Mouse (Mus musculus): Measurements from ENCODE around the gene Spata9.
"Not testable (repeated sequence)": the region's sequence is repeated elsewhere in the genome, so short reads cannot be mapped to it uniquely, and the experiment has no call there.

The Spata9 gene

DNA sequence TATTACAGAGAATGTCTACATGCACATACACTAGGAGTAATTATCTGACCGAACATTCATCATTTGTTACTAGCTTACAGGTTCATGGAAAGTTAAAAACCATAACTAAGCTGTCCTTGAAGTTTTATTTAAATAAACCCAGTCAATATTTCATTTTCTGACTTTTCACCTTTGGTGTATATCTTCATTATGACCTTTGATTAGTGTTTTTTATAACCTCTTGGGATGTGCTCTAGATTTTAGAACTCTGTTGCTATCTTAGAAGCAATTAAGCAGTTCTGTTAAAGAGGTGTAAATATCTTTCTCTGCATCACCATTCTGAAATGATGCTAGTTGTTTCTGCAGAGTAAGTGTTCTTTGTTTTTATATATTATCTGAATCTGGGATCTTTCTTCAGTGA lies at the start of gene Spata9:
Spata9 (plus strand) TSS at position 301 of the 400 bp plus-strand sequence.
- no peak for DNase-seq

DNA sequence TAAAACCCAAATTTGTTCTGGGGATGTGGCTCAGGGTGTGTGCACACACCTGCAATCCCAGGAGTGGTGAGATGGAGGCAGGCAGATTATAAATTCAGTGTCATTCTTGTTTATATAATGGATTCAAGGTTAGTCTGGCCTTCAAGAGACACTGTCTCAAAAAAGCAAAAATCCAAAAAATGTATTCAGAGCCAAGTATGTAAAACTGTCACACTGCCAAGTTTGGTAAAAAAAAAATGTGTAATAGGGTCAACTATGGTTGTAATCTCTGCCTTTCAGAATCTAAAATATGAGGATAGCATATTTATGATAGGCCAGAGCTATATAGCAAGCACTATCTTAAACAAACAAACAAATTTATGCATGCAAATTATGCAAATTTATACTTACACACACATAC lies 39.0 kb upstream of the Spata9 start:
- no peak for DNase-seq

- DNase-seq = not testable (repeated sequence)
These were observed 37.9 kb upstream of the Spata9 start for GRCm38 (mm10) chr13:75929071-75929470.

- no peak for DNase-seq
These were observed 36.9 kb upstream of the Spata9 start for GRCm38 (mm10) chr13:75930023-75930422.

DNA sequence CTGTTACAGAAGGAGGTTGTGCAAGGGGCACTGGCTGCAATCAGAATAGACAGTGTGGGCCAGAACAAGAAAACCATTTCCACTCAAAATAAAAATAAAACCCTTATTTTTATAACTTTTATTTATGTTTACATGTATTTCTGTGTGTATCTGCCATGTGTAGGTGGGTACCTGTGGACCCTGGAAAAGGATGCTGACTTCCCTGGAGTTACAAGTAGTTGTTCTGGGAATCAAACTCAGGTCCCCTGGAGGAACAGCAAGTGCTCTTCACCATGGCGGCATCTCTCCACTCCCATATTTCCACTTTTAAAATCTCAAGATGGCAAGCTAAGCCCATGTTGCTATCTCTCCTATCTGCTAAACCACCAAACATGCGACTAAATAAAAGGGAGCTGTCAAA lies 36.3 kb upstream of the Spata9 start:
- no peak for DNase-seq

GRCm38 (mm10) chr13:75931073-75931472 lies 35.9 kb upstream of the Spata9 start:
- DNase-seq = peak; percentile 59

DNA sequence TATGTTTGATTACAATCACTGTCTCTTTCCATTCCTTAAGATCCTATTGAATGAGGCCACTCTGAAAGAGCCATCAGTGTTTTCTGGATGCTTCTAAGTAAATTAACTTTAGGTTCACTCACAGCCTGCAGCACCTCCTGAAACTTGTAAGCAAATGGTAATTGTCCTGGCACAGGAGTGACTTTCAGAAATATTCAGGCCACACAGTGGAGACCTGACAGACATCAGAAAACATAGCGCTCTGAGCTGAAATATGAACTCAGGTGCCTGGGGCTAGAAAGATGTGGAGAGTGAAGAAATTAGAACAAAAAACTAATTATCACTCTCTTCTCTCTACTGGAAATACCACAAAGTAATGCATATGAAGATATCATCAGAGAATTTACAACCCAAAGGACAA lies 33.7 kb upstream of the Spata9 start:
- DNase-seq = no peak

DNA sequence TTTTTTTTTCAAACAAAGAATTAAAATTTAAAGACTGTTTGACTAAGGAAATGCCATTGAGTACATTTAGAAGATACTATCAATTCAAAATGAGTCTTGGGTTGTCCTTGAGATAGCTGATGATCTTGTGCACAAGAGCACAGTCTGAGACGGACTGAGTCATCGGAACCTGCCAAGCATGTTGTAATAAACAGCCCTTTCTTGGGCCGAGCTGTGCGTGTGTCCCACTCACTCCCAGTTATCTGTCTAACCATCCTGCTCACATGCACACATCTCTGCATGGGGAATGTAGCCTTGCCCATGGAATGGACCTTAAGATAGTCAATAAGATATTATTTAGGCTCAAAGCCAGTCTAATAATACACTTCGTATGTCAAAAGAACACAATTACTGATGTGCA lies 28.1 kb upstream of the Spata9 start:
- DNase-seq = no peak

- DNase-seq = no peak
These were observed 26.0 kb upstream of the Spata9 start for GRCm38 (mm10) chr13:75940791-75941517.

DNA sequence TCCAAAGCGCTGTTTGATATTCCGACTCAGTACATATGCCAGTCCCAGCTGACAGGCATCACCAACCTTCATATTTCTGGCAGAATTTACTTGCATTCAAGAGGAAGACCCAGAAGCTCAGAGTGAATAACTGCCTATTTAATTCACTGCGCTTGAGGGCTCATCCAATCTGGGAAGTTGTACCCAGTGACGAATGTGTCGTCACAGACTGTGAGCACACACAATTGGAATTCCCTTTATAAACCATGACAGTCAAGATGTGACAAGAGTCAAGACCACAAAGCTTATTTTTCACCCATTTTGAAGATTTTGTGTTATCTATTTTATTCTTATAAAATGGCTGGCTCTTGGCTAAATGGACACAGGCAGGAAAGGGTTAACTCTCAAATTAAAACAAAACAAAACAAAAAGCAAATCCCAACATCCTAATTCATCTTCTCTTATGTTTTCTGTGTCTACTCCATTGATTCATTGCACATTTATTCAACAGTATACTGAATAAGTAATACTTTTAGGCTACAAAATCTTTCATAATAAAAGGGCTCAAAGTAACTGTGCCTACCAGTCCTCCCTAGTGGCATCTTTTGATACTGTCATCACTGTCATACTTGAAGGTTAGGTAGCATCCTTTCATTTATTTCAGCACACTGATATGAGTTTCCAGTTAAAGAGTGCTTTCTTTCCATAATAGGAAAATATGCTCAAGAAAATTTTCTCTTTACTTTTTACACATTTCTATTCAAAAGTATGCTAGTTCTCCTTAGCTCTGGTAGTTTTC lies 25.2 kb upstream of the Spata9 start:
- DNase-seq = no peak

DNA sequence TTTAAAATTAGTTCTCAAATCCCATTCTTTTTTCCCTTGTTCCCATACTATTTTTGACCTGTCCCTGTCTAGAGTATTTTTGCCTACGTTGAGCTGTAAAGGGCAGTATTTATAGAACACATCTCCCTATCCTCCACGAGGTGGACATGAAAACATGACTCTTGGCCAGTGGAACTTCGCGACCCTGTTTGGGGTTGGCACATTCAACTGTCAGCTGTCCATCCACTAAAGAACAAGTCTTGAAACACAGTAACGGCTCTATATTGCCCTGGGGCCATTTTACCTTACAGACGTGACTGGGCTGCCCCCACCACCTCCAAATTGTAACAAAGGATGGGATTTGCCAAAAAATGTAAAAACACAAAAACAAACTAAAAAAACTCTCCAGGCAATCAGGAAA lies 24.2 kb upstream of the Spata9 start:
- DNase-seq = no peak

DNA sequence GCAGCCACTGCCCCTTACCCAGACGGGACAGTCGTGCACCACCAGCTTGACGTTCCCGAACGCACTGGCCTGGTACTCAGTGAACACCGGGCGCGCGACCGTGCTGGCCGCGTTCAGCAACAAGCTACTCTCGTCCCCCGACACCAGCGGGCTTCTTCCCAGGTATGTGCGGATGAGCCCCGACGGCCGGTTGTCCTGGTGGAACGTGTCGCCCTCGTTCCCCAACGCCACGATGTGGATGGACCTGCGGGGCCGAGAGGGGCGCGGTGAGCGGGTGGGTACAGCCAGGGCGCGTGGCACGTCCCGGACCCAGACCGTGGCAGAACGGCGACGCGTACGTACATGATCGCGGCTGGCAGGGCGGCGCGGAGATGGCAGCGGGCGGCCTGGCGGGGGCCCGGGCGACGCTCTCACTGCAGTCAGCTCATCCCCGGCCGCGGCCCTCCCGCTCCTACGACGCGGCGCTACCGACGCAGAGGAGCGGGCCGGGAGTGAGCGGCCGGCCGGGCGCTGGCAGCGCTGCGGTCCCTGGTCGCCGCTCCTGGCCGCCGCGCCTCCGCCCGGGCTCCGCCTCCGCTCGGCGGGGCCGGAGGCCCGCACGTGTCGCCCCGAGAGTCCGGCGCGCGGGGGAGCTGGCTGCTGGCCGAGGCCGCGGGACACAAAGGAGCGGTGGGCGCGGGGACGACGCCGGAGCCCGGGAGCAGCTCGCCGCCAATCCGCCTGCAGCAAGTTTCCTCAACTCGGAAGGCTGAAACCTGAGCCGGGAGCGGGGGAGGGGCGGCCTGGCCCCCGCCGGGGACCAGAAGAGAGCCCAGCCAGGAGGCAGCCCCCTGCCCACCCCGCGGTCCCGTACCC lies 23.5 kb upstream of the Spata9 start, which contains the start of gene Rhobtb3:
Rhobtb3 (minus strand) TSS at position 737 of the 855 bp plus-strand sequence.
- DNase-seq = peak; percentile 74

DNA sequence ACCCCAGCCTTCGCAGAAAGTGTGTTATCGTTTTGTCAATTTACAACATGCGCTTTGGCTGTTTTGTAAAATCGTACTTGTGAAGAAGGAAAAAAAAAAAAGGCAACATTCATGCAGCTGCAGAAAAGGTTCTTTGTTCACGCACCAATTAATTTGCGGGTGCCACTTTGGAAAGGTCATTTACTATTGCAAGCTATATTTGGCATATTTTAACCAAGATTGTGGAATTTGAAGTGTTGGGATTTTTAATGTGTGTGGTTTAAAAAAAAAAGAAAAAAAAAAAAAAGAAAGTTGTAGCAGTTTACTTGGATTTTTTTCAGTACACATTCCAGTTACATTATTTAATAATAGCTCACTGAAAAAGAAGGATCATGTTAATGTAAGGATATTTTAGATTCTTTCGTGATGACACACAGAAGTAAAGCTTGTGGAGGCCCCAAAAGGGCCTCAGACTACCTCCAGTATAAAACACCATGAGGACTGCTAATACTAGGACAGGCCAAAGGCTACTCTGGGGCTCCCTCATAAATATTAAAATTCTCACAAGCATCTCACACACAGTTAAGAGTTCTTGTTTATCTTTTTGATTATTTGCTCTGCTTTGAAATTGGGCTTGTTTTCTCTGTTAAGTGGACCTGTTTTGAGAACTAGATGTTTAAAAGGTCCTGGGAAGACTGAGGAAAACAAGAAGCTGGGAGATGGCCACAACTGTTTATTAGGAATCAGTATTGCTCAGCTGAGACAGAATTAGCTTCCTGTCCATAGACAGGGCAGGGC lies 22.7 kb upstream of the Spata9 start:
- DNase-seq = no peak

GRCm38 (mm10) chr13:75950295-75950694 lies 16.7 kb upstream of the Spata9 start:
- DNase-seq = no peak

DNA sequence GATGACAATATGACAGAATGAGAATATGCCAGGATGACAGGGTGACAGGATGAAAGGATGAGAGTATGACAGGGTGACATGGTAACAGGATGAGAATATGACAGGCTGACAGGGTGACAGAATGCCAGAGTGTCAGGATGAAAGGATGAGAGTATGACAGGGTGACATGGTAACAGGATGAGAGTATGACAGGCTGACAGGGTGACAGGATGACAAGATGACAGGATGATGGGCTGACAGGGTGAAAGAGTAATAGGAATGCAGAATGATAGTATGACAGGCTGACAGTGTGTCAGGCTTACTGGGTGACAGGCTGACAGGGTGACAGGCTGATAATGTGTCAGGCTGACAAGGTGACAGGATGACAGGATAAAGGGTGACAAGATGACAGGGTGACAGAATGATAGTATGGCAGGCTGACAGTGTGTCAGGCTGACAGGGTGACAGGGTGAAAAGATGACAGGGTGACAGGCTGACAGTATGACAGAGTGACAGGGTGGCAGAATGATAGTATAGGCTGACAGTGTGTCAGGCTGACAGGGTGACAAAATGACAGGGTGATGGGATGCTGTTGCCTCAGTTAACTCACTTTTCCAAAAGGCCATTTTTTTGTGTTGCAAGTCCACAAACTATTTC lies 11.5 kb upstream of the Spata9 start:
- no peak for DNase-seq

DNA sequence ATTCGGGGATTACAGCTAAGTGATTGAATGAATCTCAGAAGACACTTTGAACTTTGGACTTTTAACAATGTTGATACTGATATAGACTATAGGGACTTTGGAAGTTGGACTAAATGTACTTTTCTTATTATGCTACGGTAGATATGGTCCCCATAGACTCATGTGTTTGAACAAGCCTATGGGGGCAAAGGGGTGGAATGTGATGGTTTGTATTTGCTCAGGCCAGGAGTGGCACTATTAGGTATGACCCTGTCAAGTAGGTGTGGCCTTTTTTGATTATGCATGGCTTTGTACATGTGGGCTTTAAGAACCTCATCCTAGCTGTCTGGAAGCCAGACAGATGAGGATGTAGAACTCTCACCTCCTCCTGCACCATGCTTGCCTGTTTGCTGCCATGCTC lies 7.5 kb downstream of the Spata9 start:
- DNase-seq = no peak

DNA sequence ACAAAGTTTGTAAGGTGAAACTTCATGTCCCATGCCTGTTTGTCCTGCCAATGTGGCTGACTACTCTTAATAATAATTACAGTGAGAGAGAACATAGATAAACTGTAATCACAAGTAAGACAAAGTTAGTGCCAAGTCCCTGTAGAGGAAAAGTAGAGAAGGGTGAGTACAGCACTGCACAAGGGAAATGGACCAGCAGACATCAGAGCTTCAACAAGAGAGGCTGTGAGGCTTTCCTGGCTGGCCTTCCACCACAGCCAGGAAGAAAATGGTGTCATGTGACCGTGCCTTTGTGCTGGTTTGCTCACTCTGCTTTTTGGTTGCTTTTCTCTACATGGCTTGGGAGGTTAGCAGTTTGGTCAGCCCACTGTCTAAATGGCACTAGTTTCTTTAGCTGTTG lies 8.7 kb downstream of the Spata9 start:
- DNase-seq = no peak

DNA sequence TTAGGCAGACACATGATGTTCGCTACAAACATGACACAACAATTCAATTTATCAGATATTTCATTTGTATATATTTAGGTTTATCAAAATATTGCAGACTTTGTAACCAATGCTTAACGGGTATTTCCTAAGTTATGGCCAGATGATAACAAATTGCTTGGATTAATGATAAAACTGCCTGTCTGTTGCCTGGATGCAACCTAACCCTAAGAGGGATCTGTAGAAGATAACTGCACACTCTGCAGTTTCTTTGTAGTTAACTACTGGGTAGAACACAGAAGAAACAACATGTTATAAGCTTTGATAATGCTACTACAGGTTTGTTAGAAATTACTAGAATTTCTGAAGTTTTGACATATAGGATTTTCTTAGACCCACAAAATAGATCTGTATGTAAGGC lies 9.3 kb downstream of the Spata9 start:
- DNase-seq = no peak

GRCm38 (mm10) chr13:75976649-75977048 lies 9.7 kb downstream of the Spata9 start:
- no peak for DNase-seq

DNA sequence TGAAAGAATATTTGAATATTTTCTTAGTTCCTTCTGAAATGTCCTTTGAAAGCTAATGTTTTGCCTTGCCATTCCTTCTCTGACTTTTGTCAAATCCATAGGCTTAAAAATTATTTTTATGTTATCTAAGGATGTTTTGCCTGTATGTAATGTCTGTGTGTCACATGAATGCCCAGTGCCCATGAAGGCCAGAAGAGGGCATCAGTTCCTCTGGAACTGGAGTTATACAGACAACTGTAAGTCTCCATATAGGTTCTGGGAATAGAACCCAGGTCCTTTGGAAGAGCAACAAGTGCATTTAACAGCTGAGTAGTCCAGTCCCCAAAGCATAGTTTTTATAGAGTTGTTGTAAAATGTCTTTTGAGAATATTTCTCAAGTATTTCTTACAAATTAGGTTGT lies 15.0 kb downstream of the Spata9 start:
- no peak for DNase-seq

DNA sequence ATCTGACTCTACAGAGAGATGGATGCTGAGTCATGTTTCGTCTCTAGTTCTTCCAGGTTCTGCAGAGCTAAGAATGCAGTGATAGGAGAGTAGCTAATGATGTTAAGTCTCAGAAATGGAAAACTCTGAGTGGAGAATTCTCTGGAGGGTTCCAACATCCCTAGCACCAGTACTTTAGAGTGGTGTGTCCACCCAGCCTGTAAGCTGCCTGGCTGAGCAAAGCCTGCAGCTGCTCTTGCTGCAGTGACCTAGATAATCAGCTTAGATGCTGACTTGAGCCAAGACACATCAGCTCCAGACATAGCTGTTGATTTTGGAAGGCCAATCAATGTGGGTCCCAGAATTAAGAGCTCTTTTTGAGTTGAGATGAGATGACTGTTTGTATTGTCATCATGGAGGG lies 21.1 kb downstream of the Spata9 start:
- DNase-seq = no peak

Data from right cerebral cortex, postnatal 14 days (tissue).